Mouse (Mus musculus) kidney, adult 11 months (tissue): ENCODE data around the gene Magi1.
A peak's percentile ranks its signal among the peaks of the same experiment; 100 is the strongest.

ENCODE experiments used
- DNase-seq: peaks from one replicate; pipeline ENCODE4 v3.0.0; 2022

The Magi1 gene

GRCm38 (mm10) chr6:94283318-94284061, at the start of gene Magi1:
TSS of gene Magi1 (minus strand) at chr6:94283917.
- DNase-seq, result peak; percentile 95

GRCm38 (mm10) chr6:94327143-94327542, 43.4 kb upstream of the Magi1 start:
- DNase-seq, result no peak

- DNase-seq, result peak; percentile 28
Measured at GRCm38 (mm10) chr6:94316886-94317285, 33.2 kb upstream of the Magi1 start.

GRCm38 (mm10) chr6:94312285-94312684, 28.6 kb upstream of the Magi1 start:
- no peak for DNase-seq

GRCm38 (mm10) chr6:94308498-94308897, 24.8 kb upstream of the Magi1 start:
- DNase-seq, result no peak

- DNase-seq, result no peak
Measured at GRCm38 (mm10) chr6:94303512-94303911, 19.8 kb upstream of the Magi1 start.

GRCm38 (mm10) chr6:94301804-94302203, 18.1 kb upstream of the Magi1 start:
- no peak for DNase-seq

- no peak for DNase-seq
Measured at GRCm38 (mm10) chr6:94300562-94300961, 16.8 kb upstream of the Magi1 start.

- no peak for DNase-seq
Measured at GRCm38 (mm10) chr6:94287387-94287786, 3.7 kb upstream of the Magi1 start.

GRCm38 (mm10) chr6:94286555-94286954, 2.8 kb upstream of the Magi1 start:
- DNase-seq, result no peak

- no peak for DNase-seq
Measured at GRCm38 (mm10) chr6:94284089-94284825, 540 bp upstream of the Magi1 start.

GRCm38 (mm10) chr6:94282301-94283241, 1.1 kb downstream of the Magi1 start:
- peak; percentile 33 for DNase-seq

- no peak for DNase-seq
Measured at GRCm38 (mm10) chr6:94281606-94282280, 2.0 kb downstream of the Magi1 start.

- no peak for DNase-seq
Measured at GRCm38 (mm10) chr6:94273941-94274340, 9.8 kb downstream of the Magi1 start.

- no peak for DNase-seq
Measured at GRCm38 (mm10) chr6:94270001-94270400, 13.7 kb downstream of the Magi1 start.

- DNase-seq, result no peak
Measured at GRCm38 (mm10) chr6:94269174-94269573, 14.5 kb downstream of the Magi1 start.

- DNase-seq, result no peak
Measured at GRCm38 (mm10) chr6:94265244-94265935, 18.3 kb downstream of the Magi1 start.

- no peak for DNase-seq
Measured at GRCm38 (mm10) chr6:94264183-94264941, 19.4 kb downstream of the Magi1 start.

GRCm38 (mm10) chr6:94260831-94261230, 22.9 kb downstream of the Magi1 start:
- DNase-seq, result no peak

- DNase-seq, result no peak
Measured at GRCm38 (mm10) chr6:94259981-94260380, 23.7 kb downstream of the Magi1 start.

- no peak for DNase-seq
Measured at GRCm38 (mm10) chr6:94257831-94258173, 25.9 kb downstream of the Magi1 start.
